Mouse (Mus musculus) C2C12 (cell line): ENCODE data around the gene Erbin. TPM values are rescaled to one million over a fixed set of nuclear protein-coding genes. Genes with fewer than 3 reads are reported as not detected.

Experiments used
- H3K27me3 ChIP-seq: one replicate; pipeline ENCODE4 v1.6.1; 2011; ENCODE audit not compliant: control insufficient read depth, insufficient read depth, insufficient read length
- H3K36me3 ChIP-seq: one replicate; pipeline ENCODE4 v1.6.1; 2011; ENCODE audit not compliant: control insufficient read depth, insufficient read depth
- H3K4me3 ChIP-seq: one replicate; pipeline ENCODE4 v1.5.1; 2011; ENCODE audit warnings: mild to moderate bottlenecking, control low read depth; ENCODE audit not compliant: poor library complexity, insufficient read depth, severe bottlenecking
- H3K79me2 ChIP-seq: one replicate; pipeline ENCODE4 v1.6.1; 2011; ENCODE audit not compliant: control insufficient read depth, insufficient read depth
- H3K79me3 ChIP-seq: one replicate; pipeline ENCODE4 v1.6.1; 2011; ENCODE audit warnings: low read depth, control low read depth
- H3ac ChIP-seq: one replicate; pipeline ENCODE3; 2011; ENCODE audit warnings: low read depth; ENCODE audit not compliant: control insufficient read depth, insufficient read length
- CEBPB ChIP-seq: IDR thresholded peaks from one replicate; pipeline ENCODE4 v1.6.1; 2011; ENCODE audit warnings: low read depth, mild to moderate bottlenecking, control low read depth, moderate library complexity
- CTCF ChIP-seq: IDR thresholded peaks from one replicate; pipeline ENCODE4 v1.5.1; 2011; ENCODE audit not compliant: control insufficient read depth, insufficient read depth, insufficient read length
- FOSL1 ChIP-seq: IDR thresholded peaks from one replicate; pipeline ENCODE4 v1.8.0; 2011; ENCODE audit warnings: mild to moderate bottlenecking, low read length; ENCODE audit not compliant: poor library complexity, insufficient read depth, severe bottlenecking
- MAX ChIP-seq: IDR thresholded peaks from one replicate; pipeline ENCODE4 v1.6.1; 2011; ENCODE audit warnings: mild to moderate bottlenecking, control low read depth
- MYOD1 ChIP-seq: IDR thresholded peaks from one replicate; pipeline ENCODE4 v1.6.1; 2011; ENCODE audit warnings: low read depth; ENCODE audit not compliant: control insufficient read depth, insufficient read length
- MYOG ChIP-seq: IDR thresholded peaks from one replicate; pipeline ENCODE4 v1.6.1; 2011; ENCODE audit not compliant: control insufficient read depth, insufficient read length; ENCODE audit errors: extremely low read depth
- USF1 ChIP-seq: IDR thresholded peaks from one replicate; pipeline ENCODE4 v1.6.1; 2011; ENCODE audit warnings: low read depth, mild to moderate bottlenecking, control low read depth, moderate library complexity
- polyA plus RNA-seq: library from polyadenylated mRNA; unstranded; fragments of >200 nt; fragmentation: generic; extraction: Trizol; gene quantifications from one replicate; pipeline ENCODE4 v1.2.1, GENCODE M21; 2012; ENCODE audit warnings: missing spikeins

Erbin gene
- polyA plus RNA-seq, 1 experiment: 7.5 TPM

GRCm38 (mm10) chr13:103924586-103924985 lies 4.3 kb upstream of the Erbin start:
- H3K27me3 ChIP-seq: no peaks in the 10 kb centered on the region
- TF ChIP-seq FOSL1 (no peak), CEBPB (no peak), MYOD1 (no peak)
- no peaks in the 10 kb centered on the region for H3K36me3 ChIP-seq
- peaks cover 3% of the 10 kb centered on the region for H3K79me3 ChIP-seq
- H3K4me3 ChIP-seq: no peak overlapping the region
- no peak overlapping the region for H3ac ChIP-seq
- H3K79me2 ChIP-seq: peaks cover 8% of the 10 kb centered on the region

GRCm38 (mm10) chr13:103923402-103924065 lies 3.2 kb upstream of the Erbin start:
- H3K36me3 ChIP-seq: no peaks in the 10 kb centered on the region
- H3K27me3 ChIP-seq: no peaks in the 10 kb centered on the region
- H3K79me2 ChIP-seq: peaks cover 18% of the 10 kb centered on the region
- TF ChIP-seq MAX (no peak), MYOG (no peak), USF1 (no peak), MYOD1 (no peak), CTCF (no peak), FOSL1 (no peak), CEBPB (no peak)
- no peak overlapping the region for H3K4me3 ChIP-seq
- H3ac ChIP-seq: no peak overlapping the region
- H3K79me3 ChIP-seq: peaks cover 13% of the 10 kb centered on the region

- Histone ChIP-seq H3K79me2 (peaks cover 34% of the 10 kb centered on the region), H3K36me3 (no peaks in the 10 kb centered on the region), H3K27me3 (no peaks in the 10 kb centered on the region), H3ac (peak overlapping the region; percentile 60), H3K79me3 (peaks cover 29% of the 10 kb centered on the region), H3K4me3 (no peak overlapping the region)
- TF ChIP-seq MYOG (no peak), CEBPB (no peak), FOSL1 (no peak), MYOD1 (no peak), USF1 (no peak), MAX (no peak), CTCF (no peak)
These were observed 1.6 kb upstream of the Erbin start for GRCm38 (mm10) chr13:103921831-103922380.

- Histone ChIP-seq H3K36me3 (no peaks in the 10 kb centered on the region), H3K27me3 (no peaks in the 10 kb centered on the region), H3ac (peak overlapping the region; percentile 99), H3K4me3 (peak overlapping the region; percentile 55), H3K79me2 (peaks cover 42% of the 10 kb centered on the region), H3K79me3 (peaks cover 37% of the 10 kb centered on the region)
- no peak for TF ChIP-seq FOSL1
- no peak for TF ChIP-seq MYOD1
- peak; percentile 17 for TF ChIP-seq CTCF
These were observed 868 bp upstream of the Erbin start for GRCm38 (mm10) chr13:103920933-103921830.

GRCm38 (mm10) chr13:103919956-103920260 lies 406 bp downstream of the Erbin start:
- no peaks in the 10 kb centered on the region for H3K27me3 ChIP-seq
- H3K36me3 ChIP-seq: no peaks in the 10 kb centered on the region
- peak overlapping the region; percentile 55 for H3K4me3 ChIP-seq
- no peak for TF ChIP-seq MYOG
- no peak for TF ChIP-seq USF1
- no peak for TF ChIP-seq MAX
- no peak for TF ChIP-seq FOSL1
- no peak for TF ChIP-seq CEBPB
- no peak for TF ChIP-seq MYOD1
- no peak for TF ChIP-seq CTCF
- H3K79me3 ChIP-seq: peaks cover 49% of the 10 kb centered on the region
- peaks cover 54% of the 10 kb centered on the region for H3K79me2 ChIP-seq
- peak overlapping the region; percentile 99 for H3ac ChIP-seq
